Mouse (Mus musculus): ENCODE data around the gene Cfap70. TPM values are rescaled to one million over a fixed set of nuclear protein-coding genes. Genes with fewer than 3 reads are reported as not detected.
A peak's percentile ranks its signal among the peaks of the same experiment; 100 is the strongest.

The Cfap70 gene
- total and polyA plus RNA-seq, 2 experiments from 2014 or later: 2.8 to 3.4 TPM

DNA sequence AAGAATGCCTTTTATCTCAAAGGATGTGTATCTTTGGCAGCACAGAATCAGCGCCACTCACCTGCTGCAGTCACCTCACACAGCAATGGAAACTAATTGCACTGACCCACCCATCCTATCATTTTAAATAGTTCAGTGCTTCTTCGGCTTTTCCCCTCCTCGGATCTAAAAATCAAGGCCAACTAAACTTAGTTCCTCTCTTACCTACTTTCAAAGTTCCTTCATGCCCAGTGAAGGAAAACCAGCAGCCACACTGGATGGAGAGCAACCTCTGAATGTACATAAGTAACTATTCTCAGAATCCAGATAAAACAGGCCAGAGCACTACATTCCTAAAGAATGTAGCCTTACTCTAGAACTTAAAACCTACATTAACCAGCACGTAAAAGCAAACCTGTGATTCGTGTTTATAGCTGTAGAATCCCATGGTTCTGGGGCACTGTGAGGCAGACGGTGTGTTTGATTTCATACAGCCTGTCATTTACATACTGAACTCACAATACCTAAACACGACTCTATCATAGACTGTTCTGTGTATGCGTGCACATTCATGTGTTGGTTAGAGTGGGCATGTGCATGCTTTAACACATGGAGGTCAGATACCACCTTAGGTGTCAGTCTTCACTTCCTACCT lies 62.5 kb downstream of the Cfap70 start:
- ATAC-seq (ENCODE audit: low FRiP score): no peak
- no peak for TF ChIP-seq CTCF (IDR thresholded peaks at IDR 0.05)
- peak overlapping the region; percentile 71; the same call in 1 of the 2 replicates for H3K9ac ChIP-seq (replicated peaks; ENCODE audit: low read length, poor library complexity, severe bottlenecking)
- peak overlapping the region; percentile 77 for H3K27ac ChIP-seq (ENCODE audit: low read depth, low read length)
- peak overlapping the region; percentile 65; the same call in 1 of the 2 replicates for H3K4me3 ChIP-seq (ENCODE audit: low read depth, low read length)
- no peak for DNase-seq (ENCODE audit: low spot score)
- peak overlapping the region; percentile 59 for H3K4me2 ChIP-seq (ENCODE audit: low read depth, low read length, poor library complexity, severe bottlenecking)
- peaks cover 12% of the 10 kb centered on the region for H3K36me3 ChIP-seq (ENCODE audit: insufficient read depth, low read length)
- 88% methylated on average over 8 of the region's 8 CpGs for WGBS
- H3K4me1 ChIP-seq (ENCODE audit: insufficient read depth, low read length): peaks cover 10% of the 10 kb centered on the region
- H3K9me3 ChIP-seq (ENCODE audit: low read length): no peaks in the 10 kb centered on the region
- no peaks in the 10 kb centered on the region for H3K27me3 ChIP-seq (ENCODE audit: insufficient read depth, low read length)

DNA sequence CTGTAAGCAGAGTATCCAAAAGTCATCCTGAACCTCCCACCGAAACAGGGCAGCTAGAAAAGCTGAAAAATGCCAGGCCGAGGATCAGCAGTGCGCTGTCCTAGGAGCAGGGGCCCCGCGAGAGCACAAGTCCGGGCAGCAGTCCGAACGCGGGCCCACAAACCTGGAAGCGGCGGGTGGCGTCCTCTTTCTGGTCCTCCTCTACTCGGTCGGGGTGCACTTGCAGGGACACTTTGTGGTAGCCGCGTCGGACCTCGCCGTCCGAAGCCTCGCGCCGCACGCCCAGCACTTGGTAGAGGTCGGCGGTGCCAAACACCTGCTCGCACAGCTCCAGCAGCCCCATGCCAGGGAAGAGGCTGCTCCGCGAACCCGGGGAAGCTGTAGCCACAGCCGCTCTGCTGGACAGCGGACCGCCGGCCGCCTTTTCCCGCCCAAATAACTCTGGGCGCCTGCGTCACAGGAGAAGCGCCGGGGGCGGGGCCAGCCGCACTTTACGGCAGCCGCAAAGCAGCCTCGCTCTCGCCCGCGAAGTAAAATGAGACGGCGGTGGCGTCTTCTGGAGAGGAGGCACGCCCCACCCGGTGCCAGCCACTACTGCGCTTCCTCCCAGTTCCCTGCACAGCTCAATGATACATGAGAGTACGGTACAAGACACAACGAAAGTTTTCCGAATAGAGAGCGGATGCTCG lies 63.4 kb downstream of the Cfap70 start, which contains the start of gene Dnajc9:
Dnajc9 (minus strand) TSS at position 470 of the 689 bp plus-strand sequence.
- Histone ChIP-seq H3K27ac (ENCODE audit: low read depth, low read length) (peak within 1 kb of the TSS; percentile 77), H3K9ac (replicated peaks; ENCODE audit: low read length, poor library complexity, severe bottlenecking) (peak within 1 kb of the TSS; percentile 71), H3K36me3 (ENCODE audit: insufficient read depth, low read length) (peaks cover 17% of the 10 kb centered on the region), H3K4me1 (ENCODE audit: insufficient read depth, low read length) (peaks cover 6% of the 10 kb centered on the region), H3K4me2 (ENCODE audit: low read depth, low read length, poor library complexity, severe bottlenecking) (peak within 1 kb of the TSS; percentile 59), H3K4me3 (ENCODE audit: low read depth, low read length) (peak within 1 kb of the TSS; percentile 65), H3K27me3 (ENCODE audit: insufficient read depth, low read length) (no peaks in the 10 kb centered on the region), H3K9me3 (ENCODE audit: low read length) (no peaks in the 10 kb centered on the region)
- ATAC-seq (ENCODE audit: low FRiP score) (peak; percentile 69), DNase-seq (ENCODE audit: low spot score) (peak; percentile 94)
- WGBS: under 1% methylated on average over 57 of the region's 59 CpGs
- peak; percentile 10; the same call in 1 of the 2 replicates for TF ChIP-seq CTCF (IDR thresholded peaks at IDR 0.05)

DNA sequence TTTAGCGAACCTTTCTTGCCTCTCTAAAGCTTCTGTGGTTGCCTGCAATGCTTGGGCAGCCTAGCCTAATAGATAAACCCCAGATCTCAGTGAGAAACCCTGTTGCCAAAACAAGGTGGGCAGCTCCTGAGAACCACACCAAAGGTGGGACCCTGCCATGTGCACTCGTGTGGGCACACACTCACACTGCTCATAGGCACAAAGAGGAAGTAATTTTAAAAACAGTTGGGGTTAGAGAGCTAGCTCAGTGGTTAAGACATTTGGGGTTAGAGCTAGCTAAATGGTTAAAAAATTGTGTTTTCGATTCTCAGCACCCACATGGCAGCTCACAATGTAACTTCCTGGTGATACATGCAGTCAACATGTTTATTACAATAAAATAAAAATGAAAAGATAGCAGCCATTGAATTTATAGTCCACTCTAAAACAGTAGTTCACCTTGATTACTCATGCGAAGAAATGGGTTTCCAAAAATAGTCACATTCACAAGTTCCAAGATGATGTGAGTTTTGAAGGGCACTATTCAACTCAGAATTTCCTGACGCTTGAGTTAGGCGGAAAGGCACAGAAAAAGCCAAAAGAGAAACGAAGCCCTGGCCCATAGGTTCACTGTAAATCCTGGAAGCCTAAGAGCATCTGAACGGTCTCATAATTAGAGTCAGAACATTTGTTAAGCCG lies 72.1 kb downstream of the Cfap70 start:
- ATAC-seq (ENCODE audit: low FRiP score) (no peak), DNase-seq (ENCODE audit: low spot score) (no peak)
- no peaks in the 10 kb centered on the region for H3K4me1 ChIP-seq (ENCODE audit: insufficient read depth, low read length)
- no peak overlapping the region for H3K27ac ChIP-seq (ENCODE audit: low read depth, low read length)
- no peaks in the 10 kb centered on the region for H3K27me3 ChIP-seq (ENCODE audit: insufficient read depth, low read length)
- no peak overlapping the region for H3K4me3 ChIP-seq (ENCODE audit: low read depth, low read length)
- no peak for TF ChIP-seq CTCF (IDR thresholded peaks at IDR 0.05)
- H3K9me3 ChIP-seq (ENCODE audit: low read length): no peaks in the 10 kb centered on the region
- no peak overlapping the region for H3K4me2 ChIP-seq (ENCODE audit: low read depth, low read length, poor library complexity, severe bottlenecking)
- H3K36me3 ChIP-seq (ENCODE audit: insufficient read depth, low read length): peaks cover 33% of the 10 kb centered on the region
- WGBS: 91% methylated on average over 9 of the region's 9 CpGs
- no peak overlapping the region for H3K9ac ChIP-seq (replicated peaks; ENCODE audit: low read length, poor library complexity, severe bottlenecking)

DNA sequence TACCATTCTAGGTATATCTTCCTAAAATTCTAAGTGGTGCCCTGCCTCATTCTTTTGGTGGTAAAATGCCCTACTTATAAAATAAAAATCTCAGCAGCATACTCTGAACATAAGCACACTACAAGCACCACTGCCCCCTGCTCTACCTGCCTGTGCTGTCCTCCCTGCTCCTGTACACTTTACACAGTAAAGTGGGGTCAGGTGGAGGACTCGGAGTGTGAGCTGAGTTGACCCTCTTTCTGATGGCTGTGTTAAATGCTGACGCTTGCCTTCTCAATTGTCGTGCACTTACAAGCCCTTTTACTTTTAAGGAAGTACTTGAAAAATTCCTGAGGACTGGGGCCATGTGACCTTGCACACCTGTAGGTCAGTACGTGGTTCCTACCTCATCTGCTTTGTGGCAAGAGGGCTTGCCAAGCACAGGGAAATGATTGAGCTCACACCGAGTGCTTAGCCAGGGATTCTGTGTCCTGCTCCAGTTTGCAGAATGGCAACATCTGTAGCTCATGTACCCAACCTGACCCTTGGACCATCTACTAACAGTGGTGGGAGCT lies 72.9 kb downstream of the Cfap70 start:
- no peak for TF ChIP-seq CTCF (IDR thresholded peaks at IDR 0.05)
- no peaks in the 10 kb centered on the region for H3K4me1 ChIP-seq (ENCODE audit: insufficient read depth, low read length)
- H3K9me3 ChIP-seq (ENCODE audit: low read length): no peaks in the 10 kb centered on the region
- H3K27ac ChIP-seq (ENCODE audit: low read depth, low read length): no peak overlapping the region
- no peak overlapping the region for H3K4me3 ChIP-seq (ENCODE audit: low read depth, low read length)
- H3K4me2 ChIP-seq (ENCODE audit: low read depth, low read length, poor library complexity, severe bottlenecking): no peak overlapping the region
- H3K36me3 ChIP-seq (ENCODE audit: insufficient read depth, low read length): peaks cover 32% of the 10 kb centered on the region
- 93% methylated on average over 5 of the region's 5 CpGs for WGBS
- ATAC-seq (ENCODE audit: low FRiP score) (no peak), DNase-seq (ENCODE audit: low spot score) (no peak)
- H3K27me3 ChIP-seq (ENCODE audit: insufficient read depth, low read length): no peaks in the 10 kb centered on the region
- H3K9ac ChIP-seq (replicated peaks; ENCODE audit: low read length, poor library complexity, severe bottlenecking): no peak overlapping the region

DNA sequence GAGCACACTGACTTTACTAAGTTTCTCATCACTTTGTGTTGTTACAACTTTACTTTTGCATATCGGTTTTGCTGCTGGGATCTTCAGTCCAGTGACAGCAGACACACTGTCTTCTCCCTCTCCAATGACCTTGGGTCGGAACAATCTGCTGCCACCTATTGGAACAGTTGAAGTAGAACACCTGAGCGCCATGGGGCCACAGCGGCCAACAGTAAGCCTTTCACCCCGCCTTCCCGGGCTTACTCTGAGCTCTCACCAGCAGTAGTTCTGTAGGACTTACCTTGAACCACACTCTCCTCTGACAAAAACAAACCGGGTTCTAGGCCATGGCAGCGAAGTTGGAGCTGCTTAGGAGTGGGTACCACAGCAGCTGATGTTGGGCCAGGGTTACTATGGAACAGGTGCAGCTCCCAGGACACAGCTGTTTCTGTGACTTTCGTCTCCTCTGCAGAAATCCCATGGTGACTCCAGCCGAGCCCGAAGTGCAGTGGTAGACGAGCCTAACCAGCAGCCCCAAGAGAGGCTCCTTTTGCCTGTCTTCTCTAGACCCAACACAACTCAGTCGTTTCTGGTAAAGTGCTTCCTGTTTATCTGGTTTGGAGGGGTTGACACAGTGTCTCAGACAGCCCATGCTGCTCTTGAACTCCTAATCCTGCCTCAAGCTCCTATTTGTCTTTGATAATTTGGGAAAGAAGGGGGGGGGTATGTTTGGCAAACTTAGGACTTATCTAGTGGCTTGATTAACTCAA lies 73.5 kb downstream of the Cfap70 start:
- DNase-seq (ENCODE audit: low spot score) (peak; percentile 59), ATAC-seq (ENCODE audit: low FRiP score) (peak; percentile 47; the same call in 1 of the 2 replicates)
- H3K27ac ChIP-seq (ENCODE audit: low read depth, low read length): no peak overlapping the region
- no peaks in the 10 kb centered on the region for H3K4me1 ChIP-seq (ENCODE audit: insufficient read depth, low read length)
- 42% methylated on average over 13 of the region's 13 CpGs for WGBS
- no peak overlapping the region for H3K9ac ChIP-seq (replicated peaks; ENCODE audit: low read length, poor library complexity, severe bottlenecking)
- no peaks in the 10 kb centered on the region for H3K27me3 ChIP-seq (ENCODE audit: insufficient read depth, low read length)
- peak; percentile 70 for TF ChIP-seq CTCF (IDR thresholded peaks at IDR 0.05)
- H3K4me2 ChIP-seq (ENCODE audit: low read depth, low read length, poor library complexity, severe bottlenecking): no peak overlapping the region
- no peak overlapping the region for H3K4me3 ChIP-seq (ENCODE audit: low read depth, low read length)
- no peaks in the 10 kb centered on the region for H3K9me3 ChIP-seq (ENCODE audit: low read length)
- H3K36me3 ChIP-seq (ENCODE audit: insufficient read depth, low read length): peaks cover 33% of the 10 kb centered on the region
